Mouse (Mus musculus) cerebellum, postnatal 10 days (tissue): ENCODE results near the gene Ctnnbip1.
A peak's percentile ranks its signal among the peaks of the same experiment; 100 is the strongest.
"Not testable (repeated sequence)": the region's sequence is repeated elsewhere in the genome, so short reads cannot be mapped to it uniquely, and the experiment has no call there.

ENCODE experiments used
- DNase-seq, 2 experiments: peaks; one replicate each; pipeline ENCODE4 v3.0.0; 2021; ENCODE audit warnings: mixed read lengths in 2 of 2

Ctnnbip1 gene

DNA sequence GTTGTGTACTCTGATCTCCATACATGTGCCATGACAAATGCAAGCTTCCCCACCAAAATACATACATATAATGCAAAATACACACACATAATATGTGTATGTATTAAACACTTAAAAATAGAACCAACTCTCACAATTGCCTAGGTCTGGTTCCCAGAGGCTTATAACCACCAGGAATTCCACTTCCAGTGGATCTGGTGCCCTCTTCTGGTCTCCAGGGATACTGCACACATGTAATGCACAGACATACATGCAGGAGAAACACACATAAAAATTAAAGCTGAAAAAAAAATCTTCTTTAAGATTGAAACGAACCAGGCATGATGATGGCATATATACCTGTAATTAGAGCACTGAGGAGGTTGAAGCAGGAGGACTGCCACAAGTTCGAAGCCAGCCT is 73.5 kb downstream of the Ctnnbip1 start:
- DNase-seq: peak; percentile 56 to 72

DNA sequence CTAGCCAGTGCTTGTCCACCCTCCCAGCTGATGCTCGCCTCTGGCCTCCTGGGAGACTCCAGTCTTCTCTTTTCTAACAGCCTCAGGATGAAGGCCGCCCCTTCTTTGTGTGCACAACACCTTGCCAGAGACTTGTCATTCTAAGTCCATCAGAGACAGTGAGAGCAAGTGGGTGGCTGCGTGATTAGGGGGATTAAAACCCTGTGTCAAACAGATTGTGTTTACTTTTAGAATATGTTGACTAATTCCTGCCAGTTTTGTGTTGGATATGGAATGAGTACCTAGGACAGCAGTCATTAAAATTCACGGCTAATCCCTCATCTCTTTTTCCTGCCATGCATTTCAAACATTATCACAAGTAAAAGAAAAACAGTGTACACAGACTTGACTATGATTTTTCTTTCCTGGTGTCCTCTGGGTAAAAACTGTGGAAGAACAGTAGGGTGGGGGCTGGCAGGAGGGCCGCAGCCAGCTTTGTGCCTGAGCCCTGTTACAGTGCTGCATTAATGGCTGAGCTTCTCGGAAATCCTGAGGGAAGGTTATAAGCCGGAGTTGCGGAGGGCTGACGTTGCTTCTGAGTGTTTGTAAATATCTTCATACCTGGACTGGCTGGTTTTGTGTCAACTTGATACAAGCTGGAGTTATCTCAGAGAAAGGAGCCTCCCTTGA is 77.0 kb downstream of the Ctnnbip1 start:
- DNase-seq: no peak

DNA sequence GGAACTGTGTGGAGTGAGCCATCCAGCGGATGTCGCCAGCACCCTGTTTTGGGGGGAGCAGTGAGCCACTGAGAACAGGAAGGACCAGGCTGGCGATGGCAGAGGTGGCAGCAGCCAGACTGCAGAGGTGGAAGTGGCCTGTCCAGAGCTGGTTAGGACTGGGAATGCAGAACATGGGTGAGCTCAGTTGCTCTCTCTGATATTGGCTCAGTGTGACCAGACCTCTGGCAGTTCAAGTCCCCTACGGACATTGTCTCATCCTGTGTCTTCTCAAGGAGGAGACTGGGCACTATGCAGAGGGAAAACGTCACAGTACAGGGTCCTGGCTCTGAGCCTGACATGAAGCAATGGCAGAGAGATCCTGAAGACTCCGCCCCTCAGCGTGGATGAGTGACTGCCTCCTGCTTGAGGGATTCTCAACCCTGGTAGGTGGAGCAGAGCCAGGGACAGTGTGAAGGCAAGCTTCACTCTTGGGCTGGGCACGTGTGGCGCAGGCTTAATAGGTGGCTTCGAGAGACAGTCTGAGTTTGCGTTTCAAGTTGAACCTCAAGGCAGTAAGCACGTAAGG is 79.7 kb downstream of the Ctnnbip1 start:
- DNase-seq: peak; percentile 70 to 75

DNA sequence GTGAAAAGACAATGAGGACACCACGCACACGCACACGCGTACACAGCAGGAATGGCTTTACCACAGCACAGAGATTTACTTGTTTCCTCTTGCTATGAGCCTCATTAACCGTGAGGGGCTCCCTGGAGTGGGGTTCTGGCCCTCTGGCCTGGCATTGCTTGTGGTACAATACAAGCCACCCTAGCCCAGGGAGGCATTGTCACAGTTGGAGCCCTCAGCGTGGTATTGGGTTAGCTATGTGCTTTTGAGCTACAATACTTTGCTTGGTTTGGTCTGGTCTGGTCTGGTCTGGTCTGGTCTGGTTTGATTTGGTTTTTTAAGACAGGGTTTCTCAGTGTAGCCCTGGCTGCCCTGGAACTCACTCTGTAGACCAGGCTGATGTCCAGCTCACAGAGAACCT is 81.5 kb downstream of the Ctnnbip1 start:
- DNase-seq: no peak

DNA sequence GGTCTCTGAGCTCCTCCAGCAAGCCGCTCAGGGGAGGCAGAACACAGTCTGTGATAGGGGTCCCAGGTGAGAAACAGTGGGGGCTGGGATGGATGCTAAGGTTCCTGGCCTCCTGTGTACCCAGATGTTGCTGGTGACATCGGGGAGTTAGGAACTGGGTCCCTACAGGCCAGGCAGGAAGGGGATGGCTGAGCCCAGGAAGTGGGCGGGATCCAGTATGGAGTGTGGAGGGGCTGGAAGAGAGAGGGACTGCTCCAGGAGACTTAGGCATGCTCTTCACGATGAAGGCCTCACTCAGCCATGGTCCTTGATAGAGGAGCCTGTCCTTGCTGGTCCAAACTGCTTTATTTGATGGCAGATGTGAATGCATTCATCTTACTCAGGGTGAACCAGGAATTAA is 82.1 kb downstream of the Ctnnbip1 start:
- DNase-seq: no peak

DNA sequence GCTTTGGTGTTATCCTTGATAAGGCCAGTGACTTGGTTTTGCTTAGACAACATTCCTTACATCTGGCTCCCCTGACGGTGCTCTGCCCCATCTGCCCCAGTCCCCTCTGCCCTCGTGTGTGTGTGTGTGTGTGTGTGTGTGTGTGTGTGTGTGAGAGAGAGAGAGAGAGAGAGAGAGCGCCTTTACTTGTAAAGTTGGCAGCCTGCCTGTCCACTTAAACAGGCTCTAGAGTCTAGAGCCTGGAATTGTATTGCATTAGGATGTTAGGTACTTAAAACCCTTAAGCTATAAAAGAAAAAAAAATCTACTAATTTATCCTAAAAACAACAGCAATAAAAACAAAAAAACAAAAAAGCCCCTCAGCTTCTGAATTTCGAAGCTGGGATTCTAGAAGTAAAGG is 83.4 kb downstream of the Ctnnbip1 start:
- no peak for DNase-seq

DNA sequence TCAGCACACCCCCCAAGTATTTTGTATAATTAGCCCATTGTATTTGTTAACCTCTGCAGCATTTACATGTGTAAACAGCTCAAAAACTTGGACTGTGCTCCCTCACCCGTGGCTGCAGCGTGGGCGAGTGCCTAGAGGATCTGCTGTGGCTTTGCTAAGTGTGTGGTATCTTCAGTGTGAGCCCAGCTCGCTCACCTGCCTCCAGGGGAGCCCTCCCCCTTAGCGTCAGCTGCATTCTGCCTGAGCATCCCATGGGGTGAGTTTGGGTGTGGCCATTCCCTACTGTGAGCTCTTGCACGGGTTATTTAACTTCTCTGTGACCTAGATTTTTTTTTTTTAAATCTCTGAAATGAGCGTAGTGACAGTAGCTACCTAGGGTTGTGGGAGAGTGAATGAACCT is 84.2 kb downstream of the Ctnnbip1 start:
- DNase-seq: no peak

DNA sequence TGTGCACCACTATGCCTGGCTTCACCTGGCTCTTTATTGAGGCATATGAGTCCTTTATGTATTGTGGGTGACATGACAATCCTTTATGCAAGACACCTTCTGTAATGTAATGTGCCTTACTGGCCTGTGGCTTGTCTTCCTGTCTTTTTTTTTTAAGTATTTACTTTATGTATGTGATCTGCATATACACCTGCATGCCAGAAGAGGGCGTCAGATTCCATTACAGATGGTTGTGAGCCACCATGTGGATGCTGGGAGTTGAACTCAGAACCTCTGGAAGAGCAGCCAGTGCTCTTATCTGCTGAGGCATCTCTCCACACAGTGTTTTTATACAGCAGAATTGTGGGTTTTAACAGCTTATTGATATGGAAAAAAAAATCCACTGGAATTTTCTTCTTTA is 85.8 kb downstream of the Ctnnbip1 start:
- no peak for DNase-seq

DNA sequence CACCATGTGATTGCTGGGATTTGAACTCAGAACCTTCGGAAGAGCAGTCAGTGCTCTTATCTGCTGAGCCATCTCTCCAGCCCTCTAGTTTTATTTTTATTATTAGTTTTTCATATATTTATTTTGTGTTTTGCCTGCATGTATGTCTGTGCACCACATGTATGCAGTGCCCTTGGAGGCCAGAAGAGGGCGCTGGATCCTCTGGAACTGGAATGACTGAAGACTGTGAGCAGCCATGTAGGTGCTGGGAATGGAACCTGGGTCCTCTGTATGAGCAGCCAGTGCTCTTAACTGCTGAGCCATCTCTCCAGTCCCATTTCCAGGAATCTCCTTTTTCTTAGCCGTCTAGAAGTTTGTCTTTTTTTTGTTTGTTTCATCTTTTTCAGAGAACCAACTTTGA is 86.5 kb downstream of the Ctnnbip1 start:
- no peak for DNase-seq

DNA sequence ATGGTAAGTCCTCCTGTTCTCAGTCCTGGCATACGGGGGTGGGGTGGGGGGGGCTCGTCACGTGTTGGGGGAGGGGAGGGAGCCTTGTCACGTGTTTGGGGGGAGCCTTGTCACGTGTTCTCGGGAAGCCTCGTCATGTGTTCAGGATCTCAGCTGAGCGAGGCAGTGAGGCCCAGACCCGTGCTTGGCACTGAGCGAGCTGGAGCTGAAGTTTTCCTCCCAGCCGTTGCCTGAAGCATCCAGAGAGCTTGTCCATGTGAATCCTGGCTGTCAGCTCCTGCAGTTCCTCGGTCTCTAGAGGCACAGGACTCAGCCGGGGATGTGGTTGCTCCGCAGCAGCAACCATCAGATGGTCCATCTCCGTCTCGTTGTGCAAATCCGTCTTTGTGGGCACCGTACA is 88.0 kb downstream of the Ctnnbip1 start:
- peak; percentile 49 to 60 for DNase-seq

DNA sequence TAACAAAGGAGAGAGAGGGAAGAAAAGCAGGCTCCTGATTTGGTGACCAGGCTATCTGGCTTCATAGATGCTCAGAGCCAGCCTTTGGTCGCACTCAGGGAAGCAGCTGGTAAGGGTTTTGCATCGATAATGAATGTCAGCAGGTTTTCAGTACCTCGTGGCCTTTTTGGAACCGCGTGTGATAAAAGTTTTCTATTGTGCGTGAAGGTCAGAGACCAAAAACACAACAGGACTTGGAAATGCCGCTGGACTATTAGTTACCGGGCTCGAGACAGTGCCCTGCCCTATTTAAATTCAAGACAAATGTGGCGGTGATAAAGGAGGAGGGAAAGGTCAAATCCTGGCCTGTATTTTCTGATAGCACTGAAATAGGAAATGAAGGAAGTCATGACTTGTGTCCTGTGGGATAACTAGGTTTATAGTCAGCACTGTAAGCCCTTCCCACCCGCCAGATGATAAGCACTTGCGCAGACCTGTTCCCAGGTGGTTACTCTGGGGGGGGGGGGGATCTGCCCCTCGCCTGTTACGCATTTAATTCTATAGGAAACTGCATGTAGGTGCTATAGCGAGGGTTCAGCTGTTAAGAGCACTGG is 88.8 kb downstream of the Ctnnbip1 start:
- peak in 1 of 2 experiments; percentile 31 for DNase-seq

DNA sequence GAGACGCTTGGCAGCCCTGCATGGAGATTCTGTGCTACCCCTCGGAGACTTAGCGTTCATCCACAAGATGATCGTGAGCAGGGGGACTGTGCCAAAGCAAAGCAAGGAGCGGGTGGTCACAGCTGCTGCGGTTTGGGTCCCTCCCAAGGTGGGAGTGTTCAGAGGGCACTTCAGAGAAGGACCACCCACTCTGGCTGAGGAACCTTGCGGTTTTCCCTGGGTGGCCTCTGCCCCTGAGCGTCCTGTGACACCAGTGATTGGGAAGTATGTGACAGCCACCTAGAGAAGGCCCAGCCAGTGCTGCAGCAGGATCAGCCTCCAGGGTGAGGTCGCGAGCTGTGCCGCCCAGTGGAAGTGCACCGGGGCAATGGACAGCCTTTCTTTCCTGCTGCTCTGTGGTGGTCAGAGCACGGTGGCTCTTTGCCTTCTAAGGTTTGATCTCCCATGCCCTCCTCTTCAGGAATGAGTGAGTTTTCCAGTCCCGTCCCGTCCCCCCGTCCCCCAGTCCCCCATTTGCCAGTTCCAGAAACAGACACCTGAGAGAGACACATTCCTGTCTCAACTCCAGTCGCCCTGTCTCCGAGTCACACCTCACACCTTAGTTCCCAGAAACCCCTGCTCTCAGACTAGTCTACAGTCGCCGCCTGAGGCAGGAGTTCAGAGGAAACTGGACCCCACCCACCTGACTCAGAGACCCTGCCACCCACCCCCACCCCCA is 89.7 kb downstream of the Ctnnbip1 start:
- DNase-seq: peak; percentile 70 to 77

DNA sequence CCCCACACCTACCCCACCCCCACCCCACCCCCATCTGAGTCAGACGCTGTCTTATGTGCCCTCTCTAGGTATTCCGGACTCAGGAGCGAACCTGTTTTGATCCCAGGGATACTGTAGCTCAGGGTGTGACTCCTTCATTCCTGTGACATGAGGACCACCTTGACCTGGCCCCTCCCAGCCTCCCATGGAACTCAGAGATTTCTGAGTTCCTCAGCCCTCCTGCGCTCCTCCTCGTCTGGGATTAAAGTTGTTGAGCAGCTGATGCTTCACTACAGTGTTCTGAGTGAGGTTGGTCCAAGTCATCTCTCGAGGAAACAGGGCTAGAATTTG is 90.2 kb downstream of the Ctnnbip1 start:
- no peak for DNase-seq

DNA sequence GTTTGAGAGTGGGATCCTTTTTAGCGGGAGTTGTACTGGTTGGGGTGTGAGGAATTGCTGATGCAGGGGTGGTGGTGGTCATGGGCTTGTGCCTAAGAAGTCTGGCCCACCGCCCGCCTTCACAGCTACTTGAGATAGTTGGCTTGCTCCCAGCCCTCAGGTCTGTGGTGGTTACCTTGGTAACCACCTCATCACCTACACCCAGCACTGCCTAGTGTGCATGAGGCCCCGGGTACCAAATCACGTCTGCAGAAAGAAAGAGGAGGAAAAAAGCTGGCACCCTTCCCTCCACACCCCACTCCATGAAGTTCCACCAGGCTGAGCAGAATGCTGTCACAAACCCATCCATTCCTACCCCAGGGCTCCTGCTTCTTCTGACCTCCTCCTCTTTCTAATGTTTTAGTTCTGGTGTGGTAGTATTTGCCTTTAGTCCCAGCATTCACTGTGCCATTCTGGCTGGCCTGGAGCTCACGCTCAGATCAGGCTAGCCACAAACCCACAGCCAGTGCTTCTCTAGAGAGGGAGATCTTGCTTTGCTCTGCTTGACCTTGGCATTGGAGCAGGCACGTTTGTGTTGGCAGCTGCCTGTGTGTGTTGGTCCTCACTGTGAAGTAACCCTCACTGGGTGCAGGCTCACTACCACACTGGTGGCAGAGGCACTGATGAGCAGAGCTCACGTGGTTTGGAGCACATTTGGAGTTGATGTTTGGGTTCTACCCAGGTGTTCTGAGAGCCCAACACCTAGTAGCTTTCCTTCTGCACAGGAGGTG is 91.4 kb downstream of the Ctnnbip1 start:
- DNase-seq: peak; percentile 59 to 69

DNA sequence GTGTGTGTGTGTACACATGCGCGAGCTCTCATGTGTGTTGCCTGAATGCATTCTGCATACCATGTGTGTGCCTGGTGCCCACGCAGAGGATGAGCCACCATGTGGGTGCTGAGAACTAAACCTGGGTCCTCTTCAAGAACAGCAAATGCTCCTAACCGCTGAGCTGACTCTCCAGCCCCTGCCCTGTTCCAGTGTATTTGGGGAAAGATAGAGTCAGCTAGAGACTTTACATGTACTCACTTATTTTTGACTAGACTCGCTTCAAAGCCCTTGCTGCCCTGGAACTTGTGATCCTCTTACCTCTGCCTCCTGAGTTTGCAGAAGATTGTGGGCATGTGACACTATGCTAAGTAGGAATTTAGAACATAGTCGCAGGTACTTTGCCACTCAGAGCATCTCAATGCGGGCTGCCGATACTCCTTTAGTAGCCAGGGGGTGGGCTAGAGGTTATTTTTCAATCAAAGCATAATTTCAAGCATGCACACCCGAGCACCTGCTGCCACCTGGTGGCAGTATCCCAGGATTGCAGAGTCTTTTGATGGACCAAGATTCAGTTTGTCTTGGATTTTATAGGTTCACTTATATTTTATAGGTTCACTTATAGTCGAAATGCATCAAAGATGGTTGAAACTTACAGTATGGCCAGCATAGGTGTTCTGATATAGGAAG is 93.5 kb downstream of the Ctnnbip1 start:
- DNase-seq: peak; percentile 80 to 86

DNA sequence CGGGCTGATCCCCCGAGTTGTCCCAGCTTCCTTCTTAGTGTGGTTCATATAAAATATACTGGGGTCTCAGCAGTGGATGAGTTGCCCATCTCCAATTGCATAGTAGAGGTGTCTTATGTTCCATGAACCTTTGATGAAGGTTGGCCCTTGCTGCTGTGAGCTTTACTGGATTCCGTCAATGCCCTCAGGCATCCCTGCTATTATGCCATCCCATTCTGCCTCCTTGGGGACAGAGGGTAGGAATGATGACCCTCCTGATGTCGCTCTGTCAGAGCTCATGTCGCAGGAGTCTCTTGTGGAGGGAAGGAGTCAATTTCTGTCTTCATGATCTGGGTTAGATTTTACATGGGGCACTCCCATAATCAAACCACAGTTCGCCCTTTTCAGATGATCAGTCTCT is 95.5 kb downstream of the Ctnnbip1 start:
- not testable (repeated sequence) for DNase-seq

DNA sequence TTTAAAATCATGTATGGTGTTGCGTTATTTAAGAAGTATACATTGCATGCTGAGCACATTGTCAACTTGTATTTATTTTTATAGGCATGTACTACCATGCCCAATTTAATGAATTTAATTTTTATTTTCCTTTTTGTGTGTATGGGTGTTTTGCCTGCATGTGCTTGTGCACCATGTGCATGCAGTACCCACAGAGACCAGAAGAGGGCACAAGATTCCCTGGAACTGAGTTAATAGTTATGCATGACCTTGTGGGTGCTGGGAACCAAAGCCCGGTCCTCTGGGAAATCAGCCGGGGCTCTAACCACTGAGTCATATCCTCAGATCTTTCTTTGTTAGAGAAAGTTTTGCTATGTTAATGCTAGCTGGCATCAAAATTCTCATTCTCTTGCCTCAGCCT is 96.8 kb downstream of the Ctnnbip1 start:
- DNase-seq: peak in 1 of 2 experiments; percentile 39
